Mouse (Mus musculus) midbrain, embryonic 11.5 days (tissue): Measurements from ENCODE around the gene Lypla2. TPM values are rescaled to one million over a fixed set of nuclear protein-coding genes. Genes with fewer than 3 reads are reported as not detected.

Experiments
- ATAC-seq: fragments of 200-750 bp; cut with Nextera tagmentation; 2 replicates; pipeline ENCODE4 v1.8.0; 2017; ENCODE audit warnings: moderate TSS enrichment, moderate library complexity; ENCODE audit not compliant: low FRiP score
- DNase-seq: peaks from one replicate; pipeline ENCODE4 v3.0.0; 2015; ENCODE audit warnings: low spot score; ENCODE audit errors: missing footprints
- H3K27ac ChIP-seq: fragments of 300-500 bp; sonication (generic); 2 replicates; pipeline ENCODE4 v1.5.1; 2014; ENCODE audit warnings: low read depth, low read length
- H3K27me3 ChIP-seq: fragments of 300-500 bp; sonication (generic); 2 replicates; pipeline ENCODE4 v1.6.1; 2014; ENCODE audit warnings: mild to moderate bottlenecking, low read length, moderate library complexity, mixed read lengths; ENCODE audit not compliant: control insufficient read depth, insufficient read depth
- H3K36me3 ChIP-seq: fragments of 300-500 bp; sonication (generic); 2 replicates; pipeline ENCODE4 v1.6.1; 2014; ENCODE audit warnings: mild to moderate bottlenecking, low read length, moderate library complexity, mixed read lengths; ENCODE audit not compliant: control insufficient read depth, insufficient read depth
- H3K4me1 ChIP-seq: fragments of 300-500 bp; sonication (generic); 2 replicates; pipeline ENCODE4 v1.6.1; 2014; ENCODE audit warnings: low read length; ENCODE audit not compliant: control insufficient read depth, insufficient read depth
- H3K4me2 ChIP-seq: fragments of 300-500 bp; sonication (generic); 2 replicates; pipeline ENCODE4 v1.6.1; 2014; ENCODE audit warnings: mild to moderate bottlenecking, moderate library complexity
- H3K4me3 ChIP-seq: fragments of 300-500 bp; sonication (generic); 2 replicates; pipeline ENCODE4 v1.5.1; 2014; ENCODE audit warnings: low read depth, low read length
- H3K9ac ChIP-seq: fragments of 300-500 bp; sonication (generic); 2 replicates; pipeline ENCODE4 v1.6.1; 2014; ENCODE audit warnings: low read length
- H3K9me3 ChIP-seq: fragments of 300-500 bp; sonication (generic); 2 replicates; pipeline ENCODE4 v1.6.1; 2016; ENCODE audit warnings: low read length; ENCODE audit not compliant: control insufficient read depth
- WGBS: fragments of 180-500 bp; shearing (Covaris S2); extraction: QIAGEN DNeasy Blood & Tissue Kit; methylation state at CpG from one replicate; pipeline ENCODE4 v1.1.7; 2014; 5-methylcytosine and 5-hydroxymethylcytosine counted together
- polyA plus RNA-seq: library from polyadenylated mRNA; unstranded; fragments of >200 nt; fragmentation: Nextera tagmentation; extraction: Ambion mirVana; gene quantifications from 2 replicates; pipeline ENCODE4 v1.2.1, GENCODE M21; 2014

The Lypla2 gene
- polyA plus RNA-seq, 1 experiment from 2014 or later, result 144 TPM

- Histone ChIP-seq H3K4me1 (peaks cover 9% of the 10 kb centered on the region), H3K27me3 (no peaks in the 10 kb centered on the region), H3K36me3 (peaks cover 2% of the 10 kb centered on the region; the same call in 1 of the 2 replicates), H3K4me3 (no peak overlapping the region), H3K9me3 (no peaks in the 10 kb centered on the region), H3K27ac (no peak overlapping the region), H3K9ac (no peak overlapping the region), H3K4me2 (no peak overlapping the region)
- DNase-seq, result no peak
- ATAC-seq, result no peak
- 91% methylated on average over 5 of the region's 5 CpGs for WGBS
Measured at GRCm38 (mm10) chr4:135925341-135925740, 47.1 kb downstream of the Lypla2 start.

DNA sequence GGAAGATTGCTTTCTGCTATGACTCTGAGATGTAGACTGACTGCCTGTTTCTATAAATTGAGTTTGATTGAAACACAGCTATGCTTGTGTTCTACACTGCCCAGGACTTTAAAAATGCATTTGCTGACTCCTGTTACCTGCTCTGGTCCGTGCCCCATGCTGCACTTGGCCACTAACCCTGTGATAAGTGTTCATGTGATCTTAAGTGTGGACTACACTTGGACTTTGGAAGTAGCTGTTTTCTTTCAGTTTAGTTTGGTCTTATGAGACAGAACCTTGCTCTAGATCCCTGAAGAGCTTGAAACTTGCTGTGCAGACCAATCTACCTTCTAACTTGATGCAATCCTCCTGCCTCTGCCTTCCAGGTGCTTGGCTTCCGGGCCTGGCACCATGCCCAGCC is 48.0 kb downstream of the Lypla2 start:
- no peak overlapping the region for H3K4me2 ChIP-seq
- DNase-seq (no peak), ATAC-seq (no peak)
- H3K4me1 ChIP-seq, result peaks cover 9% of the 10 kb centered on the region
- no peaks in the 10 kb centered on the region for H3K9me3 ChIP-seq
- 86% methylated on average over 2 of the region's 2 CpGs for WGBS
- no peak overlapping the region for H3K27ac ChIP-seq
- H3K36me3 ChIP-seq, result peaks cover 2% of the 10 kb centered on the region; the same call in 1 of the 2 replicates
- H3K4me3 ChIP-seq, result no peak overlapping the region
- H3K27me3 ChIP-seq, result no peaks in the 10 kb centered on the region
- H3K9ac ChIP-seq, result no peak overlapping the region

- peak overlapping the region; percentile 92 for H3K4me2 ChIP-seq
- no peak overlapping the region for H3K27ac ChIP-seq
- H3K36me3 ChIP-seq, result peaks cover 2% of the 10 kb centered on the region; the same call in 1 of the 2 replicates
- H3K4me1 ChIP-seq, result peaks cover 9% of the 10 kb centered on the region
- H3K4me3 ChIP-seq, result no peak overlapping the region; the same call in 1 of the 2 replicates
- H3K27me3 ChIP-seq, result no peaks in the 10 kb centered on the region
- ATAC-seq (no peak), DNase-seq (no peak)
- no peaks in the 10 kb centered on the region for H3K9me3 ChIP-seq
- 94% methylated on average over 1 of the region's 1 CpGs for WGBS
- no peak overlapping the region for H3K9ac ChIP-seq
Measured at GRCm38 (mm10) chr4:135922190-135922589, 50.2 kb downstream of the Lypla2 start.

GRCm38 (mm10) chr4:135921257-135922120 is 50.9 kb downstream of the Lypla2 start:
- H3K4me1 ChIP-seq, result peaks cover 9% of the 10 kb centered on the region
- H3K9ac ChIP-seq, result peak overlapping the region; percentile 82
- peak overlapping the region; percentile 92 for H3K4me2 ChIP-seq
- 12% methylated on average over 26 of the region's 26 CpGs for WGBS
- ATAC-seq (no peak), DNase-seq (peak; percentile 86)
- peaks cover 2% of the 10 kb centered on the region; the same call in 1 of the 2 replicates for H3K36me3 ChIP-seq
- H3K9me3 ChIP-seq, result no peaks in the 10 kb centered on the region
- no peak overlapping the region for H3K27ac ChIP-seq
- no peaks in the 10 kb centered on the region for H3K27me3 ChIP-seq
- peak overlapping the region; percentile 68 for H3K4me3 ChIP-seq

- Histone ChIP-seq H3K9ac (peak within 1 kb of the TSS; percentile 82), H3K4me3 (peak within 1 kb of the TSS; percentile 68), H3K4me1 (peaks cover 9% of the 10 kb centered on the region), H3K9me3 (no peaks in the 10 kb centered on the region), H3K36me3 (peaks cover 2% of the 10 kb centered on the region; the same call in 1 of the 2 replicates), H3K27me3 (no peaks in the 10 kb centered on the region), H3K27ac (no peak within 1 kb of the TSS; the same call in 1 of the 2 replicates), H3K4me2 (peak within 1 kb of the TSS; percentile 92)
- DNase-seq, result peak; percentile 99
- ATAC-seq, result peak; percentile 97
- WGBS, result 3% methylated on average over 60 of the region's 60 CpGs
Measured at GRCm38 (mm10) chr4:135920304-135921241, 51.9 kb downstream of the Lypla2 start, which contains the start of gene Fuca1. TSS of gene Fuca1 (plus strand) at chr4:135920735.

DNA sequence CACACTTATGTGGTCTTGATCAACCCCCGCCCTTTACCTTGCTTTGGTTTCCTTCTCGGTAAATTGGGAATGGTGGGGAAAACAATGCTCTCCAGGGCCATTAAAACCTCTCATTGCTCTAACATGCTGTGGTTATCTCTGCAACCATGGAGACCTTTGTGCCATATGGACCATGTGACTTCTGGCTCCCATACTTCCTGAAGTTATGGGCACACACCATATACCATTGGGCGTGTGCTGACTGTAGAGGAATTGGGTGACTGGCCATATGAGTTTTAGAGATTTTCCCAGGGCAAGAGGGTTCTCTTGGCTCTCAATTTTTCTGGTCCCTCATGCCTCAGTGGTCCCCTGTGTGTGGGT is 53.2 kb downstream of the Lypla2 start:
- Histone ChIP-seq H3K27me3 (no peaks in the 10 kb centered on the region), H3K36me3 (peaks cover 2% of the 10 kb centered on the region; the same call in 1 of the 2 replicates), H3K9me3 (no peaks in the 10 kb centered on the region), H3K9ac (no peak overlapping the region), H3K4me2 (no peak overlapping the region), H3K4me3 (no peak overlapping the region), H3K4me1 (peaks cover 9% of the 10 kb centered on the region), H3K27ac (no peak overlapping the region)
- ATAC-seq (no peak), DNase-seq (no peak)
- WGBS, result 88% methylated on average over 3 of the region's 3 CpGs

DNA sequence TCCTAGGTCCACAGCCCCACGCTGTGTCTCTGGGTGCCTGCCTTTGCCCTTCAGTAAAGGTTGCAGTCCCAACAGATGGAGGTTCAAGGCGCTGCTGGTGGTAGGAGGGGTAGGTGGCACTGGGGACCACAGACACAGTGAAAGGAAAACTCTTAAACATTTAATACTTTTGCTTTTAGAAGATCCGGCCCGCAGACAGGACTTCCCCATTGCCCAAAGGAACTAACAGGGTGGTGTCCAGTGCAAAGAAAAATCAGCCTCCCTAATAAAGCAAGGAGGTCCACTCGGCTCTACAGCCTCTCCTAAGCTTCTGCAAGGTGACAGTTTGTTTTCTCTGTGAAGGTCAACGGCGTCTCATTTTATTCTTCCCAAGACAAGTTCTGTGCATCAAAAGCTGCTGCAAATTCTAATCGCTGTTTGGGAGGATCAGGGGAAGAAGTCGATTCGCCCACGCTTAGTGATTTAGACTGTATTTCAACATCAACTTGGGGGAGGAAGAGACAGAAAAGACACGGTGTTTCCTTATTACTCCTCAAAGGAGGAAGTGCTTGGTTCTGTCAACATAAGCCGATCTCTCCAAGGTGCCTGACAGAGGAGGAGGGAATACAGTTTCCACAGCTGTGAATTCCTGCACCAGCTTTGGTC is 53.7 kb downstream of the Lypla2 start:
- ATAC-seq (no peak), DNase-seq (no peak)
- H3K4me1 ChIP-seq, result peaks cover 9% of the 10 kb centered on the region
- H3K27me3 ChIP-seq, result no peaks in the 10 kb centered on the region
- H3K4me3 ChIP-seq, result no peak overlapping the region
- no peaks in the 10 kb centered on the region for H3K9me3 ChIP-seq
- no peak overlapping the region for H3K4me2 ChIP-seq
- H3K27ac ChIP-seq, result no peak overlapping the region
- 91% methylated on average over 13 of the region's 13 CpGs for WGBS
- peaks cover 2% of the 10 kb centered on the region; the same call in 1 of the 2 replicates for H3K36me3 ChIP-seq
- H3K9ac ChIP-seq, result no peak overlapping the region
